16 mouse cellular contexts compared by ENCODE assay signal in the genomic region with DNA sequence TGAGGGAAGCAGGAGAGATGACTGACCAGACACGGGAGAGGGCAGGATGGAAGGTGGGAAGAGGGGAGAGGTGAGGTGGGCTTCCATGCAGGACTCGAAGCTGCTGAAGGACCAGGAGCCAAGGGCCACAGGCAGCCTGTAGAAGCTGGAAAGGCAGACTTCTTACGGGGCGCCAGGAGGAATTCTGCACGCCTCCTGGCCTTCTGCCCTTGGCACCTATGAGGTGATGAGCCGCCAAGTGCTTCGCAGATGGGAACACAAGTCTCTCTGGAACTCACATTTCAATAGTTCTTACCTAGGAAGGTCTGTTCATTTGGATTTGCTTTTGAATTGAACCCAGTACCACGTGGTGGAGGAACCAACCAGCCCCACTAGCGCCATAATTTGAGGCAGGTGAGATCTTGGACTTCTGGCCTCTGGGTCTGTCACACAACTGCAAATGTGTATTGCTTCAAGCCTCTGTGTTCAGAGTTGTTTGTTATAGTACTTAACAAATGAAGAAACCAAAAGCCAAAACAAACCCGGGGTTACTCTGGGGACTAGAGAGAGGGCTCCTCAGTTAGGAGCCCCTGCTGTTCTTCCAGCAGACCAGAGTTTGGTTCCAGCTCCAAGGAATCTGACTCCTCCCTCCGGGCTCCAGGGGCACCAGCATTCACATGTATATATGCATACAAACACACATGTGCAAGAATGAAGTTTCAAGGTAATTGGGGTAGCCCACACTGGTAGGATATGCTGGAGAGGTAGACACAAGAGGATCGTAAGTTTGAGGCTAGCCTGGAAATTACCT. TPM values are rescaled to one million over a fixed set of nuclear protein-coding genes. Genes with fewer than 3 reads are reported as not detected.
A peak's percentile ranks its signal among the peaks of the same experiment; 100 is the strongest.
DNase-seq lines count a peak whose midpoint lies in the region; ATAC-seq and TF ChIP-seq lines count a peak whose summit lies in the region.
"Had no signal": no experiment of that assay in that cellular context is flagged by ENCODE, and none has a peak within 500 bp of the region (broad histone marks: within the 10 kb centered on the region; RNA-seq: fewer than 3 reads in every experiment).

No protein-coding gene starts in this region.

- intact Hi-C loops in left cerebral cortex, adult 2 months (cut with DNase I), result no loop called here

- H3K36me3 ChIP-seq in testis, adult 2 months (ENCODE audit: control insufficient read depth, insufficient read depth, low read length), result no peaks in the 10 kb centered on the region
- H3K36me3 ChIP-seq: kidney, embryonic 15.5 days; limb, embryonic 12.5 days; liver, embryonic 13.5 days; midbrain, embryonic 15.5 days had no signal

- H3K4me1 ChIP-seq in testis, adult 2 months (ENCODE audit: control insufficient read depth, insufficient read depth, low read length), result peaks cover 3% of the 10 kb centered on the region
- H3K4me1 ChIP-seq: kidney, embryonic 15.5 days; limb, embryonic 12.5 days; liver, embryonic 13.5 days; midbrain, embryonic 15.5 days had no signal

- TF ChIP-seq POLR2A in testis, adult 2 months (IDR thresholded peaks at IDR 0.05; ENCODE audit: control insufficient read depth, low read depth, low read length), result no peak

- no peaks in the 10 kb centered on the region for H3K27me3 ChIP-seq in testis, adult 2 months (ENCODE audit: control insufficient read depth, insufficient read depth, low read length)
- H3K27me3 ChIP-seq: kidney, embryonic 15.5 days; limb, embryonic 12.5 days; liver, embryonic 13.5 days; midbrain, embryonic 15.5 days had no signal

- no peak overlapping the region for H3K27ac ChIP-seq in testis, adult 2 months (ENCODE audit: control insufficient read depth, insufficient read depth, low read depth, low read length)
- no peak overlapping the region for H3K27ac ChIP-seq in left cerebral cortex, adult 2 months
- H3K27ac ChIP-seq: kidney, embryonic 15.5 days; limb, embryonic 12.5 days; liver, embryonic 13.5 days; midbrain, embryonic 15.5 days had no signal

- DNase-seq in adrenal gland, postnatal 25 days, result peak; percentile 41
- DNase-seq in adrenal gland, postnatal 36 days, result no peak
- DNase-seq in testis, postnatal 14 days (ENCODE audit: low spot score), result no peak
- peak; percentile 62 to 66 for DNase-seq in cerebellum, postnatal 36 days
- no peak for DNase-seq in left cerebral cortex, adult 2 months (ENCODE audit: extremely low spot score in 1 of 2, low spot score in 2 of 2)
- DNase-seq in lung, postnatal 4 days, result no peak
- DNase-seq: heart, adult 11 months; liver, embryonic 13.5 days; right cerebral cortex, adult 18-20 months; spleen, adult 18-20 months had no signal

- peak overlapping the region; percentile 87 for H3K4me3 ChIP-seq in testis, adult 2 months (ENCODE audit: control insufficient read depth, low read depth, low read length)
- no peak overlapping the region for H3K4me3 ChIP-seq in left cerebral cortex, adult 2 months
- H3K4me3 ChIP-seq: kidney, embryonic 15.5 days; limb, embryonic 12.5 days; liver, embryonic 13.5 days; midbrain, embryonic 15.5 days had no signal

- ATAC-seq in megakaryocyte progenitor cell, adult 5-6 weeks (replicated peaks; ENCODE audit: poor library complexity), result no peak
- ATAC-seq: midbrain, embryonic 15.5 days; Patski had no signal

- no peak for TF ChIP-seq CTCF in testis, adult 2 months (IDR thresholded peaks at IDR 0.05; ENCODE audit: control insufficient read depth, insufficient read depth, insufficient replicate concordance, low read depth, low read length)
- TF ChIP-seq CTCF in left cerebral cortex, adult 2 months (IDR thresholded peaks at IDR 0.05), result no peak

RNA-seq across cellular contexts. Expression of a gene that starts 12.9 kb away (rescaled TPM):
- 21.6 and 22.8 TPM in 2 replicates for total RNA-seq in adrenal gland, postnatal 25 days (2021)
- total RNA-seq in adrenal gland, postnatal 36 days (2021), result 10 to 100 TPM; 16.9 to 18.4 TPM
- 3.1 and 3.4 TPM in 2 replicates for polyA plus RNA-seq in testis, adult 2 months (2012; rRNA removed)
- 10 to 100 TPM; 15.9 to 17.2 TPM for total RNA-seq in left cerebral cortex, adult 2 months (2021)
- 14.7 and 19.0 TPM in 2 replicates for total RNA-seq in megakaryocyte progenitor cell, adult 5-6 weeks (2015)
- 32.4 and 33.5 TPM in 2 replicates for total RNA-seq in megakaryocyte progenitor cell, adult 5-6 weeks (2017)

Comparison
In these comparisons a context has a peak if more than half of its experiments do, and no peak if none do; other contexts are left out.
1. DNase-seq: peak in adrenal gland, postnatal 25 days (single experiment) and cerebellum, postnatal 36 days (2 of 2); none in adrenal gland, postnatal 36 days (0 of 2), testis, postnatal 14 days (single experiment), left cerebral cortex, adult 2 months (0 of 2) and lung, postnatal 4 days (0 of 2).